Mouse (Mus musculus): ENCODE results near the gene Ctrc. TPM values are rescaled to one million over a fixed set of nuclear protein-coding genes. Genes with fewer than 3 reads are reported as not detected.

Ctrc gene
- total RNA-seq, 2 experiments from 2014 or later: not detected

- no peak overlapping the region for H3K27ac ChIP-seq
- DNase-seq: no peak
- TF ChIP-seq CTCF (IDR thresholded peaks at IDR 0.05): no peak
- H3K4me3 ChIP-seq: no peak overlapping the region
- intact Hi-C loops (cut with DNase I): no loop called here
Observed at GRCm38 (mm10) chr4:141864506-141864905, 18.3 kb upstream of the Ctrc start.

- TF ChIP-seq CTCF (IDR thresholded peaks at IDR 0.05): no peak
- DNase-seq: peak; percentile 14
- intact Hi-C loops (cut with DNase I): no loop called here
- H3K4me3 ChIP-seq: no peak overlapping the region
- H3K27ac ChIP-seq: no peak overlapping the region
Observed at GRCm38 (mm10) chr4:141863726-141864280, 17.6 kb upstream of the Ctrc start.

GRCm38 (mm10) chr4:141862867-141863266 is 16.7 kb upstream of the Ctrc start:
- no peak for TF ChIP-seq CTCF (IDR thresholded peaks at IDR 0.05)
- intact Hi-C loops (cut with DNase I): no loop called here
- peak; percentile 12 for DNase-seq
- Histone ChIP-seq H3K4me3 (no peak overlapping the region), H3K27ac (no peak overlapping the region)

GRCm38 (mm10) chr4:141861591-141862295 is 15.6 kb upstream of the Ctrc start:
- no peak for DNase-seq
- Histone ChIP-seq H3K27ac (no peak overlapping the region), H3K4me3 (no peak overlapping the region)
- no peak for TF ChIP-seq CTCF (IDR thresholded peaks at IDR 0.05)
- intact Hi-C loops (cut with DNase I): no loop called here

- DNase-seq: peak; percentile 43
Observed at GRCm38 (mm10) chr4:141860246-141860841, 14.2 kb upstream of the Ctrc start.

GRCm38 (mm10) chr4:141859351-141859750 is 13.2 kb upstream of the Ctrc start:
- no peak overlapping the region for H3K4me3 ChIP-seq
- no peak for DNase-seq
- TF ChIP-seq CTCF (IDR thresholded peaks at IDR 0.05): no peak
- intact Hi-C loops (cut with DNase I): no loop called here
- H3K27ac ChIP-seq: no peak overlapping the region

More at GRCm38 (mm10) chr4:141860246-141860841, 14.2 kb upstream of the Ctrc start:
- TF ChIP-seq CTCF (IDR thresholded peaks at IDR 0.05): no peak
- intact Hi-C loops (cut with DNase I): no loop called here
- Histone ChIP-seq H3K4me3 (no peak overlapping the region), H3K27ac (no peak overlapping the region)

- intact Hi-C loops (cut with DNase I): no loop called here
- Histone ChIP-seq H3K4me3 (peak overlapping the region; percentile 63), H3K27ac (peak overlapping the region; percentile 64)
- DNase-seq: peak; percentile 64
- TF ChIP-seq CTCF (IDR thresholded peaks at IDR 0.05): no peak
Observed at GRCm38 (mm10) chr4:141858501-141858900, 12.3 kb upstream of the Ctrc start.

- Histone ChIP-seq H3K4me3 (peak overlapping the region; percentile 49), H3K27ac (peak overlapping the region; percentile 64)
- DNase-seq: peak; percentile 80
- intact Hi-C loops (cut with DNase I): loop anchor here (1.0 kb wide), 1 partner anchor 101 kb away; no protein-coding TSS in a partner anchor
- peak; percentile 99 for TF ChIP-seq CTCF (IDR thresholded peaks at IDR 0.05)
Observed at GRCm38 (mm10) chr4:141857422-141857930, 11.3 kb upstream of the Ctrc start.

GRCm38 (mm10) chr4:141853437-141853836 is 7.3 kb upstream of the Ctrc start:
- Histone ChIP-seq H3K4me3 (no peak overlapping the region), H3K27ac (no peak overlapping the region)
- peak; percentile 75 for TF ChIP-seq CTCF (IDR thresholded peaks at IDR 0.05)
- intact Hi-C loops (cut with DNase I): loop anchor here (2.0 kb wide), 2 partner anchors 43 to 235 kb away; partner anchors contain the start of gene Tmem82
- peak; percentile 65 for DNase-seq

- H3K27ac ChIP-seq: no peak overlapping the region
- H3K4me3 ChIP-seq: no peak overlapping the region
- intact Hi-C loops (cut with DNase I): no loop called here
- no peak for TF ChIP-seq CTCF (IDR thresholded peaks at IDR 0.05)
- DNase-seq: no peak
Observed at GRCm38 (mm10) chr4:141834536-141835095, 11.5 kb downstream of the Ctrc start.

GRCm38 (mm10) chr4:141833911-141834310 is 12.2 kb downstream of the Ctrc start:
- TF ChIP-seq CTCF (IDR thresholded peaks at IDR 0.05): no peak
- DNase-seq: no peak
- intact Hi-C loops (cut with DNase I): no loop called here
- no peak overlapping the region for H3K27ac ChIP-seq
- H3K4me3 ChIP-seq: no peak overlapping the region

GRCm38 (mm10) chr4:141831361-141831760 is 14.8 kb downstream of the Ctrc start:
- intact Hi-C loops (cut with DNase I): no loop called here
- no peak overlapping the region for H3K27ac ChIP-seq
- H3K4me3 ChIP-seq: no peak overlapping the region
- no peak for TF ChIP-seq CTCF (IDR thresholded peaks at IDR 0.05)
- DNase-seq: no peak

GRCm38 (mm10) chr4:141830381-141830780 is 15.8 kb downstream of the Ctrc start:
- H3K4me3 ChIP-seq: no peak overlapping the region
- TF ChIP-seq CTCF (IDR thresholded peaks at IDR 0.05): no peak
- H3K27ac ChIP-seq: no peak overlapping the region
- intact Hi-C loops (cut with DNase I): no loop called here
- DNase-seq: no peak

All from gastrocnemius, adult 2 months (tissue).